Mouse (Mus musculus): ENCODE results near the gene Hist1h4n.
"Not testable (repeated sequence)": the region's sequence is repeated elsewhere in the genome, so short reads cannot be mapped to it uniquely, and the experiment has no call there.

Hist1h4n gene

DNA sequence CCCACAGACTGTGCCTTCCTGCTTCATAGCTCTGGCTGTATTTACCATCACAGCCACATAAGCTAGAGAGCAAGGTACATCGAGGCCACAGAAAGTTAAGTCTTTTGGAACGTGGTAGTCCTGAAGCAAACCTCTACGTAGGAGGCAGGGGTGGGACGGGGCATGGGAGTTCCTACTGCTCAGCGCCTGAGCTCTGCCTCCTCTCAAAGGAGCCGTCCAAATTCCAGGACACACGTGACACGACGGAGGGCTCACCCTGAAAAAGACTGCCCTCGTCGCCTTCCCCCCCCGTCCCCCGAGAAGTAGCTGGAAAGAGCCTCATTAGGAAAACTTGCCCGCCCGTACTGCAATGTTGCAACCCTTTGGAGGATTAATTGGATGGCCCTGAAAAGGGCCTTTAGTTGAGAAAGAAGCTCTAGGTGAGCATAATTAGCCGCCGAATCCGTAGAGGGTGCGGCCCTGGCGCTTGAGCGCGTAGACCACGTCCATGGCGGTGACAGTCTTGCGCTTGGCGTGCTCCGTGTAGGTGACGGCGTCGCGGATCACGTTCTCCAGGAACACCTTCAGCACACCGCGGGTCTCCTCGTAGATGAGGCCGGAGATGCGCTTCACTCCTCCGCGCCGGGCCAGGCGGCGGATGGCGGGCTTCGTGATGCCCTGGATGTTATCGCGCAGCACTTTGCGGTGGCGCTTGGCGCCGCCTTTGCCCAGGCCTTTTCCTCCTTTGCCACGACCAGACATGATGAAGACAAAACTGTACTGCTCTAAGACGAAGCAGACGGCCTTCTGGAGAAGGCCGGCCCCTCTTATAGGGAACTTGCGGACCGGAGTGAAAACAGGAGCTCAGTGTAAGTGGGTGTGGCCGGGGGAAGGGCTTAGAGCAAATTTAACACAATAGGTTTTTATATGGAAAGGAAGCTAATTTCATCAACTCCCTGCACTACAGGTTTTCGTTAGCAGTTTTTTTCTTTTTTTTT lies at the start of gene Hist1h4n:
Gene Hist1h4n (minus strand): TSS at position 779 of the 977 bp plus-strand sequence.
- not testable (repeated sequence) for DNase-seq (ENCODE audit: low spot score)

DNA sequence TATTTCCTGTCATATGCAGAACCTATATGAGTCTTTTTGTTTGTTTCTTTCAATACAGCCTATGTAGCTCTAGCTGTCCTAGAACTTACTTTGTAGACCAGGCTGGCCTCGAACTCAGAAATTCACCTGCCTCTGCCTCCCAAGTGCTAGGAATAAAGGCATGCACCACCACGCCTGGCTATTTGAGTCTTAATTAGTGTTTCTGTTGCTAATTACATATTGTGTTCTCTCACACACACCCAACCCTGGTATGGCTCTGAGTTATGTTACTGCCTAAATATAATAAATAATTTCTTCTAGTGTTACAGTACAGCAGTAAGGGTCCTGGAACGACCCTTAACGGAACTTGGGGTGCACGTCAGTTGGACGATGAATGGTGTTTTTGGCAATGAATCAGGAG lies 48.7 kb upstream of the Hist1h4n start:
- no peak for DNase-seq (ENCODE audit: low spot score)

DNA sequence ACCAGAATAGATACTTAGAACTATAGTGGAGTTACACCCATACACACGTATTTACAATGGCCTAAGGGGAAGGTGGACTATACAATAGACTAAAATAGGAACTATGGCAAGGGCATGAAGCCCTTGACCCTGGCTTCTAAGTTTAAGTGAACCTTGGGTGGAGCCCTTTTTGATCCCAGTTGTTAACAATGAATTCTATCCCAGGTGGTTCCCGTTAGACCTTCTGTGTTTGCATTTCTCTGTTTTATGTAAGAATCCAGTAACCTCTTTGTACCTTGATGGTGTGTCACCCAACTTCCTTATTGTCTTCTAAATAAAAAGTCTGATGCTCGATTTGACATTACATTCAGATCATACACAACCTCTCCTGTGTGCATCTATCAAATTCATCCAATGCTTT lies 33.5 kb upstream of the Hist1h4n start:
- not testable (repeated sequence) for DNase-seq (ENCODE audit: low spot score)

DNA sequence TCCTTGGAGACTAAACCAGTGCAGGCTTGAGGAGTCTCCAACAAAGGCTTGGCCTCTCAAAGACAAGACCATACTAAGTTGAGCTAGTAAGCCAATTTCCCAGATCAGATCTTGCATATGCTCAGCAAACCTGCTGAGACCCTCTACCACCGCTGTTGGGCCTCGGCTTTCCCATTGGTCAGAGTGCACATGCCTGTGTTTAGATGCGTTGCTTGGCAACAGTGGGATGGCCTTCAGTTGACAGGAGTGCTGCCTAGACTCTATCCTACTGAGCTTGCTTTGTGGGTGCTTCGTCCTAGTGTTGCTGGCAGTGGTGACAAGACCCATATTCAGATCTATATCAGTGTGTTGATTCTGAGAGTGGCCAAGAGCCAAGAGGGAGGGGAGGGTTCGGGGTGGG lies 29.6 kb upstream of the Hist1h4n start:
- DNase-seq (ENCODE audit: low spot score) = no peak

DNA sequence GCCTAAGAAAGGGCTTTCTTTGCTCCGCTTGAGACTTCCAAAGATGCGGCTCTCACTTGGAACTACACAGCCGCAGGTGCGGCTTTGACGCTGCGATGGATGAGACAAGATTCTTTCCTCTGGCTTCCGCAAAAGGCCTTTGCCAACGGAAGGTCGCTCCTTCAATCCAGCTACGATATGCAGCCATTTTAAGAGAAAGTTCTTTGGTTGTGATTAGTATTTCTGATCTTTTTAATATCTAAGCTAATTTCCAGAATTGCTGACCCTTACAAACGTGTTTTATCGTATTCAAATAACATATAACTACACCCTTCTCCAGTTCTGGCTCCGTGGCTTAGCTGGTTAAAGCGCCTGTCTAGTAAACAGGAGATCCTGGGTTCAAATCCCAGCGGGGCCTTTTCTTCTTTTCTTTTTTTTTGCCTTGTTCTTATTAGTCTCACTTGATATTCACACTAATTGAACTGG lies 23.7 kb upstream of the Hist1h4n start:
- DNase-seq (ENCODE audit: low spot score) = no peak

DNA sequence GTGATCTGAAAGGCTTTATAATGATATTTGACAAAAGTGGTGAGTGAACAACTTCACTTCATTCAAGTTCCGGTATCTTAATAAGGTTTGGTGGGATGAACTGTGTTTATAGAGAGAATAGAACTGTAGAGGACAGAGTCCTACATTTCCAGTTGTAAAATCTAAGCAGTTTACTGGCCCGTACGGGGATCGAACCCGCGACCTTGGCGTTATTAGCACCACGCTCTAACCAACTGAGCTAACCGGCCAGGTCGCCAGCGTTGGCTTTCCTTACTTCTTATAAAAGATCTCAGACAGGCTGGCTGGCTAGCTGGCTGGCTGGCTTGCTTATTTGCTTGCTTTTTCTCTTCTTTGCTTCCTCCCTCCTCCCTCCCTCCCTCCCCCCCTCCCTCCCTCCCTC lies 23.1 kb upstream of the Hist1h4n start:
- peak; percentile 18 for DNase-seq (ENCODE audit: low spot score)

DNA sequence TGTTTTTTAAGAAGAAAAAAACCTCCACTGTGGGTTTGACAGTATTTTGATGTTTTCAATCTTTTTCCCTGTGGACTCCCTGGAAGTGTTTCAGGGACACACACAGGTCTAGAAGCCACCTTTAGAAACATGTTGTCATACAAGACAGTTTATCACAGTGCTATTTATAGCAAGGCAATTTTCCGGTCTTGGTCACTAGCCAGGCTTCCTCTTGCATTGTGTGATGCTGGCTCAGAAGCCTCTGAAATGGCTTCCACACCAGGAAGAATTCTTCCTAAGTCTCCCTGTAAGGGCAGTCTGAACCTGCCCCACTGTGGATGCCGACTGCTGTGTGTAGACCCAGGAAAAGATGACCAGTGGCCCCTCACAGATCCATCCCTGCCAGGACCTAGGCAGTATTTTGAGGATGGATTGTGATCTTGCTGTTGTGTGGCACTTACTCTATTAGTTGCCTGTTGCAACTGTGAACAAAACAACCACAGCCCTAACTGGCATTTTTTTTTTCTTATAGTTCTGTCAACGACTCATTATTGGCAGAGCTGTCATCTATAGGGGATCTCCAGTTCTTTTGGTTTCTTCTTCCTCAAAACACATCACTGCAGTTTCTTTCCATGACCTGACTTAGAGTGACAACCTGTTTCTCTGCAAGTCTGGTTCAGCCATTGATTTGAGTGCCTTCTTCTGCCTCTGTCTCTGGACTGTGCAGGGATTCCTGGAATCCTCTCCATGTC lies 20.4 kb upstream of the Hist1h4n start:
- DNase-seq (ENCODE audit: low spot score) = no peak

DNA sequence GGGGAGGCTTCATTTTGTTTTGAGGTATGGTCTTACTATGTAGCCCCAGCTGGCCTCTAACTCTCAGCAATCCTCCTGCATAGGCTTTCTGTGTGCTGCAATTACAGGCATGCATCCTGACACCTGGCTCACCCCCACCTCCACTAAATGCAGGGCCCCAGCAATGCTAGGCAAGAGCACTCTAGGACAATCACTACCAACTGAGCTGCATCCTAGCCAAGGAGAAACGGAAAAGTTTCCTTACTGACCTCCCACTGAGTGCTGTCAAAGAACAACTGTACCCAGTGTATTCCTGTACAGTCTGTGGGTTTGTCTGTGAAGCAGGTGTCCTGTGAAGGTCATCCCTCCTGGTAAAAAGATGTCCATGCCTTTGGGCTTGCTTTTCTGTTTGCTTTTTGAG lies 18.7 kb upstream of the Hist1h4n start:
- DNase-seq (ENCODE audit: low spot score) = not testable (repeated sequence)

DNA sequence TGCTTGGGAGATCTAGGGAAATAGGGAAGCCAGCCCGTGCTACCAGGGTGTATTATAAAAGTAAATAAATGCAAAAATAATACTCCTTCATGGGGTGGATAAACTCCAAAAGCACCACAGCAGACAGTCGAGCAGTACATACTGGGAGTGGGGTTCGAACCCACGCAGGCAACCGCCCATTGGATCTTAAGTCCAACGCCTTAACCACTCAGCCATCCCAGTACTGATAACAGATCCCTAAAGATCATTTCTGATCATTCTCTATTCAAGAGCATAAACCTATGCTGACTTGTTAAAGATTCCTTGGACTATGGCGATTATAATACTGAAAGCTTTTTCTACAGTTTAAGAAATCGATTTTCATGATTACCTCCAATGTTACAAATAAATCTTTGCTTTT lies 15.9 kb upstream of the Hist1h4n start:
- DNase-seq (ENCODE audit: low spot score) = no peak

DNA sequence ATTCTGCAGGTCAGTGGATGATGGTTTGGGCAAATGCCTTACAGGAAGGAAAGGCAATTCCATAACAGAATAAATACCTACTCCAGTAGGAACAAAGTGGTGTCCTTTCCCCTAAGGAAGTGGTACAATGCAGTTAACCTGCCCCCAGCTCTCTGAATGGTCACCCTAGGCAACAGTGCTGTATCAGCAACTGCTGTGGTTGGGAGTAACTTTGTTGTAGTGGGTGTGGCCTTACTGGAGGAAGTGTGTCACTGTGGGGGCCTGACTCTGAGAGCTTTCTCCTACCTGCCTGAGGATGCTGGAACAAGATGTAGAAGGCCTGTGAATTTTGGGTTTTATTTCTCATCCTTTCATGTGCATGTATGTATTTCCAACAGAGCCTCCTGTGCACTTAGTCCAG lies 14.4 kb upstream of the Hist1h4n start:
- not testable (repeated sequence) for DNase-seq (ENCODE audit: low spot score)

DNA sequence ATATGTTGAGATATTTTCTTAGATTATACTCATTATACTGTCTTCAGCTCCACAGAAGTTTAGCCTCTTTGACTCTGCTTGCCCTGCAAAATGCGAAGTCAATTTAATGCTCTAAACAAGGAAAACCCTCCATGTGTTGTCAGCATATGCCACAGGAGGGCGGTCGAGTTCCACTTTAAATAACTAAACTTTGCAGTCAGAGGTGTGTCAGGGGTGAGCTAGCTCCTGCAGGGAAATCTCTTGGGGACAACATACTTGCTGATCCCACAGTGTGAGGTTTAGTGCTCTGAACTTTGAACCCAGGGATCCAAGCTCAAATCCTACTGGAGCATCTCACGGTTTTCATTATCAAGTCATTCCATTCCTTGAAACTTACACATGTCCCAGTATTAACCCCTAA lies 8.5 kb upstream of the Hist1h4n start:
- not testable (repeated sequence) for DNase-seq (ENCODE audit: low spot score)

DNA sequence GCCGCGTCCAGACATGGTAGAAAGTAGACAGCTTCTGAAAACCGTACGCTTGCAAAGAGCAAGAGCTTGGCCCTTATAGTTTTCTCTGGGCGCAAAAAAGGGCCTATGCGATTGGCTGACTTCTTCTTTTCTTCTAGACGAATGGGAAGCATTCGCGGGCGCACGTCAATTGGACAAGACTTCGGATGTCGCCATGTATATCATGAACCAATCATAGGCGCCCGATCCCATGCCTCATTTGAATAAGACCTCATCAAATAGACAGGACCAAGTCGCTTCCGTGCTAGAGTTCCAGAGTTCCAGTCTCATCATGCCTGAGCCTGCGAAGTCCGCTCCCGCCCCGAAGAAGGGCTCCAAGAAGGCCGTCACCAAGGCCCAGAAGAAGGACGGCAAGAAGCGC lies 1.5 kb upstream of the Hist1h4n start, which contains the start of the genes Hist1h2ap and Hist1h2br:
Gene Hist1h2ap (minus strand): TSS at position 47 of the 400 bp plus-strand sequence.
Gene Hist1h2br (plus strand): TSS at position 283 of the 400 bp plus-strand sequence.
- DNase-seq (ENCODE audit: low spot score) = not testable (repeated sequence)

DNA sequence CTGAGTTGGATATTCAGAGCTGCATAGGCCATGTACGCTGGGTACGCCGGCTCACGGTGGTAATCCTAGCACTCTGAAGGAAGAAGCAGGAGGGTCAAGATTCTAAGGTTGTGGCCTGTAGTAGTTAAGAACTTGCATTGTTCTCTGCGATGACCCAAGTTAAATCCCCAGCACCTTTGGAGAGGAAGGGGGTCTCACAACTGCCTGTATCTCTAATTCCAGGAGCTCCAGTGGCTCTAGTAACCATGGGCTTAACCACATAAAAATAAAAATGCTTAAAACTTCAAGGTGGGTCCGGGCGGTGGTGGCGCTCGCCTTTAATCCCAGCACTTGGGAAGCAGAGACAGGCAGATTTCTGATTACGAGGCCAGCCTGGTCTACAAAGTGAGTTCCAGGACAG lies 1.7 kb downstream of the Hist1h4n start:
- no peak for DNase-seq (ENCODE audit: low spot score)

DNA sequence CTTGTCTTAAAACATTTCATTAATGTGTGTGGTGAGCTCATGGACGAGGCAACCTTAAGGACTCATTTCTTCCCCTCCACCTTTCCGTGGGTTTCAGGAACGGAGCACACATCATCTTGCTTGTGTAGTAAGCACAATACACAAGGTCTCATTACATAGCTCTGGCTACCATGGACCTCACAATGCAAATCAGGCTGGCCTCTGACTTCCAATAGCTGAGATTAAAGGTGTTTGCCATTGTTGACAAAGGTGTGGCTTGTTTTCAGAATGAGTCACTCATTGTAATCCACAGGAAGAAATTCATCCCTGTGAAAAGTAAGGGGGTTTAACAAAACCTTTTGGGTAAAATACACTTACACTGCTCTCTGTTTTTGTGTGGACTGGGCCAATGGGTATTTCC lies 3.5 kb downstream of the Hist1h4n start:
- DNase-seq (ENCODE audit: low spot score) = no peak

DNA sequence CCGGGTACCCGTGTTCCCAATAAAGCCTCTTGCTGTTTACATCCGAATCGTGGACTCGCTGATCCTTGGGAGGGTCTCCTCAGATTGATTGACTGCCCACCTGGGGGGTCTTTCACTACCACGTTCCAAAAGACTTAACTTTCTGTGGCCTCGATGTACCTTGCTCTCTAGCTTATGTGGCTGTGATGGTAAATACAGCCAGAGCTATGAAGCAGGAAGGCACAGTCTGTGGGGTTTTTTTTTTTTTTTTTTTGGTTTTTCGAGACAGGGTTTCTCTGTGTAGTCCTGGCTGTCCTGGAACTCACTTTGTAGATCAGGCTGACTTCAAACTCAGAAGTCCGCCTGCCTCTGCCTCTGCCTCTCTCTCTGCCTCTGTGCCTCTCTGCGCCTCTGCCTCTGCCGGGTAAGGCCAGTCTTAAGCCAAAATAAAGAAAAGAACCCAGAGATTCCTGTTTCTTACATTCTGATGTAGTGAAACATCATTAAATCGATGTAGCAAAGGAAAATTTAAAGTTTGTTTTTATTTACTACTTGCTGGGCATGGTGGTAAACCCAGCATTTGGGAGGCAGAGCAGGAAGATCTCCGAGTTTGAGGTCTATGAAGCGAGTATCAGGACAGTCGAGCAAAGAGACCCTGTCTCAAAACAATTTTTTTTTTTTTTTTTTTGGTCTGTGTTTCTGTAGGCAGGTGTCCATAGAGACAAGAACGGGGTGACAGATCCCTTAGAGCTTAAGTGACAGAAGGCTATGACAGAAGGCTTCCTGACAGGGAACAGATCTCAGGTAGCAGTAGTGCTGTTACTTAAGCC lies 11.7 kb downstream of the Hist1h4n start:
- DNase-seq (ENCODE audit: low spot score) = not testable (repeated sequence)

DNA sequence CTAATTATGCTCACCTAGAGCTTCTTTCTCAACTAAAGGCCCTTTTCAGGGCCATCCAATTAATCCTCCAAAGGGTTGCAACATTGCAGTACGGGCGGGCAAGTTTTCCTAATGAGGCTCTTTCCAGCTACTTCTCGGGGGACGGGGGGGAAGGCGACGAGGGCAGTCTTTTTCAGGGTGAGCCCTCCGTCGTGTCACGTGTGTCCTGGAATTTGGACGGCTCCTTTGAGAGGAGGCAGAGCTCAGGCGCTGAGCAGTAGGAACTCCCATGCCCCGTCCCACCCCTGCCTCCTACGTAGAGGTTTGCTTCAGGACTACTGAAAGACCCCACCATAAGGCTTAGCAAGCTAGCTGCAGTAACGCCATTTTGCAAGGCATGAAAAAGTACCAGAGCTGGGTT lies 19.9 kb downstream of the Hist1h4n start:
- DNase-seq (ENCODE audit: low spot score) = not testable (repeated sequence)

DNA sequence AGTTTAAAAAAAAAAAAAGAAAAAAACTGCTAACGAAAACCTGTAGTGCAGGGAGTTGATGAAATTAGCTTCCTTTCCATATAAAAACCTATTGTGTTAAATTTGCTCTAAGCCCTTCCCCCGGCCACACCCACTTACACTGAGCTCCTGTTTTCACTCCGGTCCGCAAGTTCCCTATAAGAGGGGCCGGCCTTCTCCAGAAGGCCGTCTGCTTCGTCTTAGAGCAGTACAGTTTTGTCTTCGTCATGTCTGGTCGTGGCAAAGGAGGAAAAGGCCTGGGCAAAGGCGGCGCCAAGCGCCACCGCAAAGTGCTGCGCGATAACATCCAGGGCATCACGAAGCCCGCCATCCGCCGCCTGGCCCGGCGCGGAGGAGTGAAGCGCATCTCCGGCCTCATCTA lies 20.5 kb downstream of the Hist1h4n start, which contains the start of gene Hist1h4m:
Gene Hist1h4m (plus strand): TSS at position 208 of the 400 bp plus-strand sequence.
- DNase-seq (ENCODE audit: low spot score) = not testable (repeated sequence)

DNA sequence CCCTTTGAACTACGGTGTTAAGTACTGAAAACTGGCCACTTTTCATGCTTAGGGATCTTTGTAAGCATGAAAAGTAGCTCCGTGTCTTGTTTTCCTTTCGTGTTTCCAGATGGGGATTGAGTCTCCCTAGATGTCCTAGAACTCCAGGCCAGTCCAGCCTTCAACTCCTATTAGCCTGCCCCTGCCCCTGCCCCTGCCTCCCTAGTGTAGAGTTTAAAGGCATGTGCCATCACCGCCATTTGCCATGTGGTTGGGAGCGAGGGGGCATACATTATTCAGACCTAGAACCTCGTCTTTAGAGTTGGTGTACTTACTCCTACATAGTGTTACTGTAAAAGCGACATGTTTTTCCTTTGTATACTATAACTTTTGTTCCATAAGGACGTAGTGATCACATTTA lies 20.9 kb downstream of the Hist1h4n start:
- not testable (repeated sequence) for DNase-seq (ENCODE audit: low spot score)

DNA sequence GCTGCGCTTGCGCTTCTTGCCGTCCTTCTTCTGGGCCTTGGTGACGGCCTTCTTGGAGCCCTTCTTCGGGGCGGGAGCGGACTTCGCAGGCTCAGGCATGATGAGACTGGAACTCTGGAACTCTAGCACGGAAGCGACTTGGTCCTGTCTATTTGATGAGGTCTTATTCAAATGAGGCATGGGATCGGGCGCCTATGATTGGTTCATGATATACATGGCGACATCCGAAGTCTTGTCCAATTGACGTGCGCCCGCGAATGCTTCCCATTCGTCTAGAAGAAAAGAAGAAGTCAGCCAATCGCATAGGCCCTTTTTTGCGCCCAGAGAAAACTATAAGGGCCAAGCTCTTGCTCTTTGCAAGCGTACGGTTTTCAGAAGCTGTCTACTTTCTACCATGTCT lies 21.9 kb downstream of the Hist1h4n start, which contains the start of the genes Hist1h2bq and Hist1h2ao:
Gene Hist1h2bq (minus strand): TSS at position 125 of the 400 bp plus-strand sequence.
Gene Hist1h2ao (plus strand): TSS at position 393 of the 400 bp plus-strand sequence.
- DNase-seq (ENCODE audit: low spot score) = not testable (repeated sequence)

DNA sequence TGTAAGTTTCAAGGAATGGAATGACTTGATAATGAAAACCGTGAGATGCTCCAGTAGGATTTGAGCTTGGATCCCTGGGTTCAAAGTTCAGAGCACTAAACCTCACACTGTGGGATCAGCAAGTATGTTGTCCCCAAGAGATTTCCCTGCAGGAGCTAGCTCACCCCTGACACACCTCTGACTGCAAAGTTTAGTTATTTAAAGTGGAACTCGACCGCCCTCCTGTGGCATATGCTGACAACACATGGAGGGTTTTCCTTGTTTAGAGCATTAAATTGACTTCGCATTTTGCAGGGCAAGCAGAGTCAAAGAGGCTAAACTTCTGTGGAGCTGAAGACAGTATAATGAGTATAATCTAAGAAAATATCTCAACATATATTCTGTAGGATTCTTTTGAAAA lies 28.9 kb downstream of the Hist1h4n start:
- not testable (repeated sequence) for DNase-seq (ENCODE audit: low spot score)

DNA sequence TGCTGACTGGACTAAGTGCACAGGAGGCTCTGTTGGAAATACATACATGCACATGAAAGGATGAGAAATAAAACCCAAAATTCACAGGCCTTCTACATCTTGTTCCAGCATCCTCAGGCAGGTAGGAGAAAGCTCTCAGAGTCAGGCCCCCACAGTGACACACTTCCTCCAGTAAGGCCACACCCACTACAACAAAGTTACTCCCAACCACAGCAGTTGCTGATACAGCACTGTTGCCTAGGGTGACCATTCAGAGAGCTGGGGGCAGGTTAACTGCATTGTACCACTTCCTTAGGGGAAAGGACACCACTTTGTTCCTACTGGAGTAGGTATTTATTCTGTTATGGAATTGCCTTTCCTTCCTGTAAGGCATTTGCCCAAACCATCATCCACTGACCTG lies 34.8 kb downstream of the Hist1h4n start:
- DNase-seq (ENCODE audit: low spot score) = not testable (repeated sequence)

Measured in ovary, postnatal 10 days (tissue).